ENCODE assay signal across 8 mouse cellular contexts in genomic region chr14:25420987-25421386, GRCm38 (mm10). TPM values are rescaled to one million over a fixed set of nuclear protein-coding genes. Genes with fewer than 3 reads are reported as not detected.
DNase-seq lines count a peak whose midpoint lies in the region; ATAC-seq and TF ChIP-seq lines count a peak whose summit lies in the region.

No protein-coding gene starts in this region.

- H3K27me3 ChIP-seq in forebrain, postnatal 0 days (ENCODE audit: insufficient read depth, low read length), result no peaks in the 10 kb centered on the region
- no peaks in the 10 kb centered on the region for H3K27me3 ChIP-seq in intestine, embryonic 15.5 days (replicated peaks)
- H3K27me3 ChIP-seq in midbrain, postnatal 0 days (ENCODE audit: insufficient read depth, low read length), result no peaks in the 10 kb centered on the region

- 95% methylated on average over 1 of the region's 1 CpGs for WGBS in forebrain, postnatal 0 days
- 92% methylated on average over 1 of the region's 1 CpGs for WGBS in intestine, embryonic 15.5 days
- 94% methylated on average over 1 of the region's 1 CpGs for WGBS in midbrain, postnatal 0 days

- H3K27ac ChIP-seq in forebrain, postnatal 0 days (ENCODE audit: low read depth, low read length), result peak overlapping the region; percentile 77
- peak overlapping the region; percentile 66 for H3K27ac ChIP-seq in intestine, embryonic 15.5 days
- H3K27ac ChIP-seq in midbrain, postnatal 0 days (ENCODE audit: low read depth, low read length), result no peak overlapping the region

- ATAC-seq in forebrain, postnatal 0 days, result peak; percentile 4; the same call in 1 of the 2 replicates
- ATAC-seq in intestine, embryonic 15.5 days, result peak; percentile 15; the same call in 1 of the 2 replicates
- peak; percentile 39; the same call in 1 of the 2 replicates for ATAC-seq in midbrain, postnatal 0 days (ENCODE audit: low FRiP score)

- peak; percentile 37 for DNase-seq in ovary, adult 18-20 months (ENCODE audit: low spot score)
- DNase-seq in ovary, postnatal 14 days (ENCODE audit: low spot score), result no peak
- DNase-seq in forebrain, postnatal 0 days, result peak; percentile 12
- peak; percentile 66 for DNase-seq in midbrain, postnatal 0 days (ENCODE audit: low spot score)
- no peak for DNase-seq in thymus, adult 18-20 months
- no peak for DNase-seq in retina, postnatal 1 day
- no peak for DNase-seq in ovary, postnatal 36 days (ENCODE audit: low spot score)

- H3K9me3 ChIP-seq in forebrain, postnatal 0 days (ENCODE audit: low read length), result no peaks in the 10 kb centered on the region
- H3K9me3 ChIP-seq in intestine, embryonic 15.5 days, result no peaks in the 10 kb centered on the region
- no peaks in the 10 kb centered on the region for H3K9me3 ChIP-seq in midbrain, postnatal 0 days (ENCODE audit: low read length)

- TF ChIP-seq CTCF in forebrain, postnatal 0 days (IDR thresholded peaks at IDR 0.05; ENCODE audit: low read depth), result no peak
- no peak for TF ChIP-seq CTCF in midbrain, postnatal 0 days (IDR thresholded peaks at IDR 0.05)

- no peaks in the 10 kb centered on the region for H3K36me3 ChIP-seq in forebrain, postnatal 0 days (ENCODE audit: insufficient read depth)
- H3K36me3 ChIP-seq in intestine, embryonic 15.5 days, result no peaks in the 10 kb centered on the region
- H3K36me3 ChIP-seq in midbrain, postnatal 0 days (ENCODE audit: insufficient read depth, low read length), result no peaks in the 10 kb centered on the region

- no peak overlapping the region for H3K4me3 ChIP-seq in forebrain, postnatal 0 days (ENCODE audit: low read depth, low read length)
- no peak overlapping the region for H3K4me3 ChIP-seq in intestine, embryonic 15.5 days (replicated peaks)
- H3K4me3 ChIP-seq in midbrain, postnatal 0 days (ENCODE audit: low read depth, low read length), result no peak overlapping the region

- no peak overlapping the region for H3K4me2 ChIP-seq in forebrain, postnatal 0 days (ENCODE audit: low read depth)
- no peak overlapping the region for H3K4me2 ChIP-seq in intestine, embryonic 15.5 days (replicated peaks)
- H3K4me2 ChIP-seq in midbrain, postnatal 0 days (ENCODE audit: low read depth, low read length, poor library complexity, severe bottlenecking), result no peak overlapping the region

- H3K9ac ChIP-seq in forebrain, postnatal 0 days, result 0 out of 2 replicates have a peak overlapping the region, but pooled peaks have one; percentile 6
- no peak overlapping the region for H3K9ac ChIP-seq in intestine, embryonic 15.5 days
- no peak overlapping the region for H3K9ac ChIP-seq in midbrain, postnatal 0 days (replicated peaks; ENCODE audit: low read length, poor library complexity, severe bottlenecking)

- peaks cover 2% of the 10 kb centered on the region; the same call in 1 of the 2 replicates for H3K4me1 ChIP-seq in forebrain, postnatal 0 days (ENCODE audit: insufficient read depth)
- H3K4me1 ChIP-seq in intestine, embryonic 15.5 days (replicated peaks), result peaks cover 24% of the 10 kb centered on the region
- H3K4me1 ChIP-seq in midbrain, postnatal 0 days (ENCODE audit: insufficient read depth, low read length), result no peaks in the 10 kb centered on the region

RNA-seq across cellular contexts. Expression of gene Zmiz1, which starts 38.0 kb away (rescaled TPM):
- 48.5 and 75.6 TPM in 2 replicates for total RNA-seq in forebrain, postnatal 0 days (2014; rRNA removed)
- 27.7 and 38.0 TPM in 2 replicates for polyA plus RNA-seq in forebrain, postnatal 0 days (2015; fragmentation: Nextera tagmentation; extraction: Ambion mirVana)
- polyA plus RNA-seq in intestine, embryonic 15.5 days (2015; fragmentation: Nextera tagmentation; extraction: Ambion mirVana), result 26.3 and 28.0 TPM in 2 replicates
- total RNA-seq in midbrain, postnatal 0 days (2014; rRNA removed), result 130 and 134 TPM in 2 replicates
- polyA plus RNA-seq in midbrain, postnatal 0 days (2015; fragmentation: Nextera tagmentation; extraction: Ambion mirVana), result 44.0 and 51.7 TPM in 2 replicates

Comparison
In these comparisons a context has a peak if more than half of its experiments do, and no peak if none do; other contexts are left out.
1. DNase-seq: peak in ovary, adult 18-20 months (single experiment), forebrain, postnatal 0 days (single experiment) and midbrain, postnatal 0 days (single experiment); none in ovary, postnatal 14 days (single experiment), thymus, adult 18-20 months (0 of 2), retina, postnatal 1 day (single experiment) and ovary, postnatal 36 days (single experiment).
2. Peak in every context shown above with its lines, with median percentiles within 50 percentile points of each other: ATAC-seq.